Mouse (Mus musculus) stomach, postnatal 0 days (tissue): ENCODE results near the gene Hist1h3f. TPM values are rescaled to one million over a fixed set of nuclear protein-coding genes. Genes with fewer than 3 reads are reported as not detected.

ENCODE experiments used
- ATAC-seq: fragments of 200-750 bp; cut with Nextera tagmentation; 2 replicates; pipeline ENCODE4 v1.8.0; 2017; ENCODE audit not compliant: low FRiP score, low TSS enrichment
- DNase-seq: peaks from one replicate; pipeline ENCODE4 v3.0.0-alpha.2; 2016; ENCODE audit warnings: low spot score
- H3K27ac ChIP-seq: fragments of 300-500 bp; sonication (generic); replicated peaks from 2 replicates; pipeline ENCODE4 v1.5.1; 2014; ENCODE audit warnings: mild to moderate bottlenecking, control low read depth
- H3K27me3 ChIP-seq: fragments of 300-500 bp; sonication (generic); 2 replicates; pipeline ENCODE4 v1.6.1; 2014; ENCODE audit warnings: low read length; ENCODE audit not compliant: control insufficient read depth, insufficient read depth
- H3K36me3 ChIP-seq: fragments of 300-500 bp; sonication (generic); 2 replicates; pipeline ENCODE4 v1.6.1; 2014; ENCODE audit warnings: low read length, mixed read lengths; ENCODE audit not compliant: control insufficient read depth, insufficient read depth
- H3K4me1 ChIP-seq: fragments of 300-500 bp; sonication (generic); replicated peaks from 2 replicates; pipeline ENCODE4 v1.6.1; 2014; ENCODE audit warnings: antibody characterized with exemption; ENCODE audit not compliant: control insufficient read depth, insufficient read depth
- H3K4me2 ChIP-seq: fragments of 300-500 bp; sonication (generic); replicated peaks from 2 replicates; pipeline ENCODE4 v1.6.1; 2014; ENCODE audit warnings: low read depth, mild to moderate bottlenecking, control low read depth, moderate library complexity
- H3K4me3 ChIP-seq: fragments of 300-500 bp; sonication (generic); 2 replicates; pipeline ENCODE4 v1.5.1; 2014; ENCODE audit warnings: low read depth, low read length, control low read depth
- H3K9ac ChIP-seq: fragments of 300-500 bp; sonication (generic); 2 replicates; pipeline ENCODE4 v1.6.1; 2014; ENCODE audit warnings: mild to moderate bottlenecking, low read length, control low read depth, mixed read lengths
- H3K9me3 ChIP-seq: fragments of 300-500 bp; sonication (generic); 2 replicates; pipeline ENCODE4 v1.6.1; 2016; ENCODE audit warnings: low read length; ENCODE audit not compliant: control insufficient read depth
- CTCF ChIP-seq: IDR thresholded peaks from 2 replicates; pipeline ENCODE4 v1.5.1; 2016; ENCODE audit warnings: antibody characterized with exemption, low read depth, mild to moderate bottlenecking, moderate library complexity
- EP300 ChIP-seq: optimal IDR thresholded peaks from 2 replicates; pipeline ENCODE3; 2016; ENCODE audit warnings: antibody characterized with exemption
- WGBS: fragments of 180-500 bp; shearing (Covaris S2); extraction: QIAGEN DNeasy Blood & Tissue Kit; methylation state at CpG from one replicate; pipeline ENCODE4 v1.1.7; 2014; 5-methylcytosine and 5-hydroxymethylcytosine counted together
- polyA plus RNA-seq: library from polyadenylated mRNA; unstranded; fragments of >200 nt; fragmentation: Nextera tagmentation; extraction: Ambion mirVana; gene quantifications from 2 replicates; pipeline ENCODE4 v1.2.1, GENCODE M21; 2015

Hist1h3f gene
- 0.51 and 0.78 TPM in 2 replicates for polyA plus RNA-seq

GRCm38 (mm10) chr13:23543965-23544786 lies at the start of gene Hist1h3f:
Gene Hist1h3f (plus strand): TSS chr13:23544052.
- H3K4me3 ChIP-seq, result peak within 1 kb of the TSS; percentile 46
- DNase-seq (peak; percentile 50), ATAC-seq (peak; percentile 95)
- no peaks in the 10 kb centered on the region for H3K9me3 ChIP-seq
- no peaks in the 10 kb centered on the region for H3K36me3 ChIP-seq
- WGBS, result under 1% methylated on average over 24 of the region's 45 CpGs
- peak within 1 kb of the TSS; percentile 58 for H3K9ac ChIP-seq
- H3K27ac ChIP-seq, result peak within 1 kb of the TSS; percentile 89
- H3K4me2 ChIP-seq, result peak within 1 kb of the TSS; percentile 61
- H3K27me3 ChIP-seq, result no peaks in the 10 kb centered on the region
- TF ChIP-seq EP300 (peak; percentile 36), CTCF (no peak; the same call in 1 of the 2 replicates)
- H3K4me1 ChIP-seq, result no peaks in the 10 kb centered on the region

- H3K9ac ChIP-seq, result no peak overlapping the region
- H3K4me1 ChIP-seq, result 0 out of 2 replicates have a peak, but pooled peaks cover 2% of the 10 kb centered on the region
- TF ChIP-seq CTCF (no peak), EP300 (no peak)
- no peak for DNase-seq
- no peak overlapping the region for H3K4me2 ChIP-seq
- H3K4me3 ChIP-seq, result no peak overlapping the region
- no peaks in the 10 kb centered on the region for H3K27me3 ChIP-seq
- H3K36me3 ChIP-seq, result no peaks in the 10 kb centered on the region
- WGBS, result 82% methylated on average over 6 of the region's 6 CpGs
- no peak for ATAC-seq
- no peaks in the 10 kb centered on the region for H3K9me3 ChIP-seq
- H3K27ac ChIP-seq, result no peak overlapping the region
Observed at GRCm38 (mm10) chr13:23495526-23495925, 48.3 kb upstream of the Hist1h3f start.

- H3K27me3 ChIP-seq, result no peaks in the 10 kb centered on the region
- H3K36me3 ChIP-seq, result no peaks in the 10 kb centered on the region
- TF ChIP-seq CTCF (no peak), EP300 (no peak)
- 21% methylated on average over 19 of the region's 19 CpGs for WGBS
- no peaks in the 10 kb centered on the region for H3K9me3 ChIP-seq
- DNase-seq, result no peak
- H3K4me1 ChIP-seq, result 0 out of 2 replicates have a peak, but pooled peaks cover 2% of the 10 kb centered on the region
- no peak for ATAC-seq
- H3K27ac ChIP-seq, result no peak overlapping the region
- no peak overlapping the region for H3K9ac ChIP-seq
- H3K4me3 ChIP-seq, result peak overlapping the region; percentile 22; the same call in 1 of the 2 replicates
- H3K4me2 ChIP-seq, result peak overlapping the region; percentile 42
Observed at GRCm38 (mm10) chr13:23497656-23498321, 46.1 kb upstream of the Hist1h3f start.

- WGBS, result 5% methylated on average over 10 of the region's 10 CpGs
- no peak for DNase-seq
Observed at GRCm38 (mm10) chr13:23498653-23499052, 45.2 kb upstream of the Hist1h3f start.

GRCm38 (mm10) chr13:23499943-23500342 lies 43.9 kb upstream of the Hist1h3f start:
- Histone ChIP-seq H3K27ac (no peak overlapping the region), H3K4me1 (0 out of 2 replicates have a peak, but pooled peaks cover 2% of the 10 kb centered on the region), H3K4me2 (no peak overlapping the region), H3K9ac (no peak overlapping the region), H3K4me3 (no peak overlapping the region), H3K27me3 (no peaks in the 10 kb centered on the region), H3K9me3 (no peaks in the 10 kb centered on the region), H3K36me3 (no peaks in the 10 kb centered on the region)
- WGBS, result 33% methylated on average over 7 of the region's 7 CpGs
- DNase-seq, result no peak
- ATAC-seq, result no peak
- peak; percentile 21 for TF ChIP-seq EP300
- TF ChIP-seq CTCF, result no peak

More at GRCm38 (mm10) chr13:23498653-23499052, 45.2 kb upstream of the Hist1h3f start:
- no peaks in the 10 kb centered on the region for H3K27me3 ChIP-seq
- no peaks in the 10 kb centered on the region for H3K36me3 ChIP-seq
- H3K27ac ChIP-seq, result no peak overlapping the region
- H3K4me3 ChIP-seq, result peak overlapping the region; percentile 22
- no peak for ATAC-seq
- 0 out of 2 replicates have a peak, but pooled peaks cover 2% of the 10 kb centered on the region for H3K4me1 ChIP-seq
- no peak overlapping the region for H3K9ac ChIP-seq
- peak overlapping the region; percentile 42 for H3K4me2 ChIP-seq
- TF ChIP-seq CTCF (no peak), EP300 (no peak)
- no peaks in the 10 kb centered on the region for H3K9me3 ChIP-seq
